Mouse (Mus musculus) liver, embryonic 14.5 days (tissue): ENCODE results near the gene Itpa.
"Not testable (repeated sequence)": the region's sequence is repeated elsewhere in the genome, so short reads cannot be mapped to it uniquely, and the experiment has no call there.

ENCODE experiments used
- CTCF ChIP-seq: IDR thresholded peaks from 2 replicates; pipeline ENCODE4 v1.5.1; 2016; ENCODE audit warnings: antibody characterized with exemption, low read depth, control low read depth
- EP300 ChIP-seq: IDR thresholded peaks from 2 replicates; pipeline ENCODE4 v1.6.1; 2016; ENCODE audit warnings: antibody characterized with exemption, low read depth

- TF ChIP-seq EP300, result not testable (repeated sequence)
- TF ChIP-seq CTCF, result peak; percentile 22; the same call in 1 of the 2 replicates
These were observed 18.4 kb upstream of the Itpa start for GRCm38 (mm10) chr2:130649028-130649427.
